Mouse (Mus musculus): ENCODE results near the gene Calml4. TPM values are rescaled to one million over a fixed set of nuclear protein-coding genes. Genes with fewer than 3 reads are reported as not detected.
"Not testable (repeated sequence)": the region's sequence is repeated elsewhere in the genome, so short reads cannot be mapped to it uniquely, and the experiment has no call there.

Gene Calml4
- total and polyA plus RNA-seq, 2 experiments from 2014 or later: 1.7 to 20.5 TPM

GRCm38 (mm10) chr9:62844461-62844860, 13.4 kb upstream of the Calml4 start:
- 98% methylated on average over 5 of the region's 5 CpGs for WGBS

GRCm38 (mm10) chr9:62847694-62848093, 10.2 kb upstream of the Calml4 start:
- ATAC-seq (peak; percentile 78), DNase-seq (ENCODE audit: low spot score) (peak; percentile 92)
- H3K4me3 ChIP-seq (ENCODE audit: low read length): no peak overlapping the region
- H3K4me1 ChIP-seq (ENCODE audit: insufficient read depth, low read length): no peaks in the 10 kb centered on the region
- H3K27ac ChIP-seq: no peak overlapping the region
- no peak overlapping the region for H3K4me2 ChIP-seq (ENCODE audit: low read depth, low read length)
- no peaks in the 10 kb centered on the region for H3K27me3 ChIP-seq (ENCODE audit: insufficient read depth, low read length)
- H3K9ac ChIP-seq (replicated peaks; ENCODE audit: low read length): no peak overlapping the region
- H3K36me3 ChIP-seq (ENCODE audit: insufficient read depth, low read length): no peaks in the 10 kb centered on the region
- WGBS: 4% methylated on average over 3 of the region's 3 CpGs
- peak; percentile 99 for TF ChIP-seq CTCF (IDR thresholded peaks at IDR 0.05; ENCODE audit: low read depth)
- no peaks in the 10 kb centered on the region for H3K9me3 ChIP-seq (ENCODE audit: low read length)

More at GRCm38 (mm10) chr9:62844461-62844860, 13.4 kb upstream of the Calml4 start:
- no peaks in the 10 kb centered on the region for H3K4me1 ChIP-seq (ENCODE audit: insufficient read depth, low read length)
- ATAC-seq: no peak
- TF ChIP-seq CTCF (IDR thresholded peaks at IDR 0.05; ENCODE audit: low read depth): no peak
- no peaks in the 10 kb centered on the region for H3K27me3 ChIP-seq (ENCODE audit: insufficient read depth, low read length)
- no peak for DNase-seq (ENCODE audit: low spot score)
- H3K9ac ChIP-seq (replicated peaks; ENCODE audit: low read length): no peak overlapping the region
- no peak overlapping the region for H3K4me3 ChIP-seq (ENCODE audit: low read length)
- H3K27ac ChIP-seq: no peak overlapping the region
- no peak overlapping the region for H3K4me2 ChIP-seq (ENCODE audit: low read depth, low read length)
- H3K9me3 ChIP-seq (ENCODE audit: low read length): no peaks in the 10 kb centered on the region
- no peaks in the 10 kb centered on the region for H3K36me3 ChIP-seq (ENCODE audit: insufficient read depth, low read length)

GRCm38 (mm10) chr9:62848641-62849040, 9.2 kb upstream of the Calml4 start:
- H3K27me3 ChIP-seq (ENCODE audit: insufficient read depth, low read length): no peaks in the 10 kb centered on the region
- no peaks in the 10 kb centered on the region for H3K4me1 ChIP-seq (ENCODE audit: insufficient read depth, low read length)
- no peaks in the 10 kb centered on the region for H3K9me3 ChIP-seq (ENCODE audit: low read length)
- no peak overlapping the region for H3K4me3 ChIP-seq (ENCODE audit: low read length)
- H3K4me2 ChIP-seq (ENCODE audit: low read depth, low read length): no peak overlapping the region
- H3K9ac ChIP-seq (replicated peaks; ENCODE audit: low read length): no peak overlapping the region
- H3K36me3 ChIP-seq (ENCODE audit: insufficient read depth, low read length): no peaks in the 10 kb centered on the region
- whole genome bisulfite sequencing: 65% methylated on average over 3 of the region's 3 CpGs
- no peak for TF ChIP-seq CTCF (IDR thresholded peaks at IDR 0.05; ENCODE audit: low read depth)
- no peak overlapping the region for H3K27ac ChIP-seq
- ATAC-seq (0 out of 2 replicates have a peak, but pooled peaks have one; percentile 2), DNase-seq (ENCODE audit: low spot score) (no peak)

GRCm38 (mm10) chr9:62851571-62851970, 6.3 kb upstream of the Calml4 start:
- Histone ChIP-seq H3K9ac (replicated peaks; ENCODE audit: low read length) (no peak overlapping the region), H3K36me3 (ENCODE audit: insufficient read depth, low read length) (no peaks in the 10 kb centered on the region), H3K4me2 (ENCODE audit: low read depth, low read length) (no peak overlapping the region), H3K27me3 (ENCODE audit: insufficient read depth, low read length) (no peaks in the 10 kb centered on the region), H3K9me3 (ENCODE audit: low read length) (no peaks in the 10 kb centered on the region), H3K4me1 (ENCODE audit: insufficient read depth, low read length) (no peaks in the 10 kb centered on the region), H3K4me3 (ENCODE audit: low read length) (no peak overlapping the region), H3K27ac (no peak overlapping the region)
- DNase-seq (ENCODE audit: low spot score): no peak
- no peak for ATAC-seq
- no peak for TF ChIP-seq CTCF (IDR thresholded peaks at IDR 0.05; ENCODE audit: low read depth)
- WGBS: 69% methylated on average over 2 of the region's 2 CpGs

- H3K9me3 ChIP-seq (ENCODE audit: low read length): no peaks in the 10 kb centered on the region
These were observed 3.4 kb upstream of the Calml4 start for GRCm38 (mm10) chr9:62854483-62854882.

GRCm38 (mm10) chr9:62857216-62857615, 664 bp upstream of the Calml4 start:
- TF ChIP-seq CTCF (IDR thresholded peaks at IDR 0.05; ENCODE audit: low read depth): no peak
- no peak overlapping the region for H3K27ac ChIP-seq
- H3K4me1 ChIP-seq (ENCODE audit: insufficient read depth, low read length): no peaks in the 10 kb centered on the region
- DNase-seq (ENCODE audit: low spot score): no peak
- no peak overlapping the region for H3K4me2 ChIP-seq (ENCODE audit: low read depth, low read length)
- no peak overlapping the region for H3K4me3 ChIP-seq (ENCODE audit: low read length)
- no peaks in the 10 kb centered on the region for H3K36me3 ChIP-seq (ENCODE audit: insufficient read depth, low read length)
- no peak for ATAC-seq
- H3K27me3 ChIP-seq (ENCODE audit: insufficient read depth, low read length): no peaks in the 10 kb centered on the region
- no peaks in the 10 kb centered on the region for H3K9me3 ChIP-seq (ENCODE audit: low read length)
- H3K9ac ChIP-seq (replicated peaks; ENCODE audit: low read length): no peak overlapping the region
- 82% methylated on average over 9 of the region's 9 CpGs for WGBS

More at GRCm38 (mm10) chr9:62854483-62854882, 3.4 kb upstream of the Calml4 start:
- 33% methylated on average over 4 of the region's 4 CpGs for WGBS
- H3K4me3 ChIP-seq (ENCODE audit: low read length): no peak overlapping the region
- ATAC-seq: no peak
- H3K27me3 ChIP-seq (ENCODE audit: insufficient read depth, low read length): no peaks in the 10 kb centered on the region
- H3K9ac ChIP-seq (replicated peaks; ENCODE audit: low read length): no peak overlapping the region
- H3K4me1 ChIP-seq (ENCODE audit: insufficient read depth, low read length): no peaks in the 10 kb centered on the region
- TF ChIP-seq CTCF (IDR thresholded peaks at IDR 0.05; ENCODE audit: low read depth): no peak
- no peak overlapping the region for H3K27ac ChIP-seq
- no peaks in the 10 kb centered on the region for H3K36me3 ChIP-seq (ENCODE audit: insufficient read depth, low read length)
- H3K4me2 ChIP-seq (ENCODE audit: low read depth, low read length): no peak overlapping the region
- DNase-seq (ENCODE audit: low spot score): no peak

GRCm38 (mm10) chr9:62858266-62859019, 563 bp downstream of the Calml4 start:
- Histone ChIP-seq H3K9ac (replicated peaks; ENCODE audit: low read length) (no peak overlapping the region), H3K4me2 (ENCODE audit: low read depth, low read length) (peak overlapping the region; percentile 23)

GRCm38 (mm10) chr9:62860102-62860501, 2.2 kb downstream of the Calml4 start:
- DNase-seq (ENCODE audit: low spot score); H3K9ac ChIP-seq (replicated peaks; ENCODE audit: low read length); H3K4me3 ChIP-seq (ENCODE audit: low read length); H3K4me1 ChIP-seq (ENCODE audit: insufficient read depth, low read length); ATAC-seq; H3K4me2 ChIP-seq (ENCODE audit: low read depth, low read length); H3K9me3 ChIP-seq (ENCODE audit: low read length); H3K27ac ChIP-seq; H3K27me3 ChIP-seq (ENCODE audit: insufficient read depth, low read length); H3K36me3 ChIP-seq (ENCODE audit: insufficient read depth, low read length): not testable (repeated sequence)
- 63% methylated on average over 6 of the region's 7 CpGs for WGBS

More at GRCm38 (mm10) chr9:62858266-62859019, 563 bp downstream of the Calml4 start:
- DNase-seq (ENCODE audit: low spot score): peak; percentile 18
- Histone ChIP-seq H3K36me3 (ENCODE audit: insufficient read depth, low read length) (no peaks in the 10 kb centered on the region), H3K9me3 (ENCODE audit: low read length) (no peaks in the 10 kb centered on the region), H3K27me3 (ENCODE audit: insufficient read depth, low read length) (no peaks in the 10 kb centered on the region), H3K27ac (0 out of 2 replicates have a peak overlapping the region, but pooled peaks have one; percentile 33), H3K4me3 (ENCODE audit: low read length) (no peak overlapping the region), H3K4me1 (ENCODE audit: insufficient read depth, low read length) (no peaks in the 10 kb centered on the region)
- no peak for TF ChIP-seq CTCF (IDR thresholded peaks at IDR 0.05; ENCODE audit: low read depth)
- 46% methylated on average over 8 of the region's 8 CpGs for WGBS
- ATAC-seq: no peak
